Mouse (Mus musculus) CH12.LX (cell line): ENCODE data around the gene Nub1. TPM values are rescaled to one million over a fixed set of nuclear protein-coding genes. Genes with fewer than 3 reads are reported as not detected.

Experiments
- DNase-seq: peaks from one replicate; pipeline ENCODE4 v3.0.0-alpha.2; 2013; ENCODE audit errors: extremely low read depth
- H3K27ac ChIP-seq: 2 replicates; pipeline ENCODE4 v1.5.1; 2012; ENCODE audit warnings: low read depth, mild to moderate bottlenecking, control low read depth, moderate library complexity; ENCODE audit not compliant: insufficient read depth
- H3K27me3 ChIP-seq: replicated peaks from 2 replicates; pipeline ENCODE3; 2012; ENCODE audit warnings: inconsistent platforms
- H3K36me3 ChIP-seq, 2 experiments: replicated peaks in 1 of 2; 2 replicates each; pipeline versions ENCODE3 to v1.6.1; 2012; ENCODE audit warnings: inconsistent platforms in 1 of 2, low read length in 1 of 2, mild to moderate bottlenecking in 1 of 2, mixed read lengths in 1 of 2, moderate library complexity in 1 of 2; ENCODE audit not compliant: control insufficient read depth in 1 of 2, insufficient read depth in 1 of 2
- H3K4me1 ChIP-seq, 2 experiments: 2 replicates each; pipeline ENCODE4 v1.6.1; 2012; ENCODE audit warnings: inconsistent platforms in 1 of 2, moderate library complexity in 1 of 2; ENCODE audit not compliant: insufficient read depth in 2 of 2, control insufficient read depth in 1 of 2
- H3K4me2 ChIP-seq: 2 replicates; pipeline ENCODE4 v1.6.1; 2012; ENCODE audit warnings: low read depth, mild to moderate bottlenecking, control low read depth; ENCODE audit not compliant: poor library complexity, insufficient read depth, severe bottlenecking
- H3K4me3 ChIP-seq, 3 experiments: fragments of 150-350 bp in 1 of 3; sonication (generic) in 1 of 3; replicated peaks in 1 of 3; 2 replicates each; pipeline versions ENCODE3 to v1.5.1; 2011 to 2012; ENCODE audit warnings: low read depth in 2 of 3, low read length in 2 of 3, mild to moderate bottlenecking in 2 of 3, moderate library complexity in 2 of 3, control low read depth in 1 of 3, improper control_type of control experiment in 1 of 3, inconsistent platforms in 1 of 3, mixed read lengths in 1 of 3; ENCODE audit not compliant: poor library complexity in 1 of 3
- H3K79me2 ChIP-seq: replicated peaks from 2 replicates; pipeline ENCODE4 v1.6.1; 2012; ENCODE audit warnings: mild to moderate bottlenecking, moderate library complexity; ENCODE audit not compliant: control insufficient read depth, poor library complexity, insufficient read depth, severe bottlenecking; ENCODE audit errors: extremely low read depth
- H3K9ac ChIP-seq: 2 replicates; pipeline ENCODE4 v1.6.1; 2012; ENCODE audit warnings: low read depth, mild to moderate bottlenecking, control low read depth, moderate library complexity; ENCODE audit not compliant: insufficient read depth
- H3K9me3 ChIP-seq: replicated peaks from 2 replicates; pipeline ENCODE3; 2012; ENCODE audit warnings: low read length, inconsistent platforms, mixed read lengths
- BHLHE40 ChIP-seq: IDR thresholded peaks from 2 replicates; pipeline ENCODE4 v1.6.1; 2011; ENCODE audit warnings: mild to moderate bottlenecking, low read depth, low read length, improper control_type of control experiment
- CHD1 ChIP-seq: IDR thresholded peaks from 2 replicates; pipeline ENCODE4 v1.6.1; 2012; ENCODE audit warnings: low read depth, low read length, improper control_type of control experiment, inconsistent platforms
- CHD2 ChIP-seq: IDR thresholded peaks from 2 replicates; pipeline ENCODE4 v1.6.1; 2011; ENCODE audit warnings: low read length, improper control_type of control experiment
- CTCF ChIP-seq, 2 experiments: IDR thresholded peaks in 1 of 2; conservative IDR thresholded peaks in 1 of 2; 2 replicates each; pipeline ENCODE4 v1.5.1; 2011 to 2012; ENCODE audit warnings: low read depth in 2 of 2, low read length in 2 of 2, improper control_type of control experiment in 1 of 2, inconsistent platforms in 1 of 2, mild to moderate bottlenecking in 1 of 2, moderate library complexity in 1 of 2
- E2F4 ChIP-seq: IDR thresholded peaks from 2 replicates; pipeline ENCODE4 v1.6.1; 2011; ENCODE audit warnings: low read depth, low read length, improper control_type of control experiment; ENCODE audit not compliant: insufficient replicate concordance
- ELF1 ChIP-seq: IDR thresholded peaks from 2 replicates; pipeline ENCODE4 v1.6.1; 2014; ENCODE audit warnings: low read depth, mild to moderate bottlenecking, inconsistent platforms, low read length, improper control_type of control experiment
- EP300 ChIP-seq: IDR thresholded peaks from 2 replicates; pipeline ENCODE4 v1.6.1; 2011; ENCODE audit warnings: low read length, improper control_type of control experiment
- ETS1 ChIP-seq: conservative IDR thresholded peaks from 2 replicates; pipeline ENCODE4 v1.6.1; 2012; ENCODE audit warnings: low read depth, mild to moderate bottlenecking, inconsistent platforms, low read length, improper control_type of control experiment, moderate library complexity
- GABPA ChIP-seq: IDR thresholded peaks from 2 replicates; pipeline ENCODE4 v1.6.1; 2012; ENCODE audit warnings: low read depth, low read length, improper control_type of control experiment, inconsistent platforms; ENCODE audit not compliant: insufficient replicate concordance
- HCFC1 ChIP-seq: IDR thresholded peaks from 2 replicates; pipeline ENCODE4 v1.6.1; 2012; ENCODE audit warnings: low read depth, mild to moderate bottlenecking, inconsistent platforms, low read length, improper control_type of control experiment
- IRF4 ChIP-seq: IDR thresholded peaks from 2 replicates; pipeline ENCODE4 v1.6.1; 2014; ENCODE audit warnings: low read depth, mild to moderate bottlenecking, inconsistent platforms, low read length, improper control_type of control experiment
- JUN ChIP-seq: IDR thresholded peaks from 2 replicates; pipeline ENCODE4 v1.6.1; 2011; ENCODE audit warnings: low read depth, mild to moderate bottlenecking, low read length, improper control_type of control experiment, moderate library complexity; ENCODE audit not compliant: insufficient read depth
- JUND ChIP-seq: conservative IDR thresholded peaks from 2 replicates; pipeline ENCODE4 v1.6.1; 2011; ENCODE audit warnings: low read depth, low read length, improper control_type of control experiment
- KAT2A ChIP-seq: IDR thresholded peaks from 2 replicates; pipeline ENCODE4 v1.6.1; 2012; ENCODE audit warnings: low read length, improper control_type of control experiment, inconsistent platforms; ENCODE audit not compliant: insufficient replicate concordance
- MAFK ChIP-seq: IDR thresholded peaks from 2 replicates; pipeline ENCODE4 v1.6.1; 2011; ENCODE audit warnings: low read length, improper control_type of control experiment; ENCODE audit not compliant: insufficient replicate concordance
- MAX ChIP-seq: IDR thresholded peaks from 2 replicates; pipeline ENCODE4 v1.6.1; 2011; ENCODE audit warnings: low read length, improper control_type of control experiment
- MAZ ChIP-seq: IDR thresholded peaks from 2 replicates; pipeline ENCODE4 v1.6.1; 2012; ENCODE audit warnings: low read depth, mild to moderate bottlenecking, inconsistent platforms, low read length, improper control_type of control experiment, moderate library complexity
- MEF2A ChIP-seq: IDR thresholded peaks from 2 replicates; pipeline ENCODE4 v1.6.1; 2014; ENCODE audit warnings: low read depth, mild to moderate bottlenecking, inconsistent platforms, low read length, improper control_type of control experiment, borderline replicate concordance
- MXI1 ChIP-seq: IDR thresholded peaks from 2 replicates; pipeline ENCODE4 v1.6.1; 2011; ENCODE audit warnings: mild to moderate bottlenecking, low read depth, low read length, improper control_type of control experiment
- MYC ChIP-seq: IDR thresholded peaks from 2 replicates; pipeline ENCODE4 v1.6.1; 2011; ENCODE audit warnings: low read depth, mild to moderate bottlenecking, improper control_type of control experiment, low read length
- NELFE ChIP-seq: IDR thresholded peaks from 2 replicates; pipeline ENCODE4 v1.6.1; 2011; ENCODE audit warnings: low read depth, low read length, improper control_type of control experiment
- NRF1 ChIP-seq: IDR thresholded peaks from 2 replicates; pipeline ENCODE4 v1.6.1; 2014; ENCODE audit warnings: low read depth, mild to moderate bottlenecking, inconsistent platforms, low read length, improper control_type of control experiment, moderate library complexity
- PAX5 ChIP-seq: IDR thresholded peaks from 2 replicates; pipeline ENCODE4 v1.6.1; 2012; ENCODE audit warnings: low read length, inconsistent platforms, mixed read lengths
- POLR2A ChIP-seq: IDR thresholded peaks from 2 replicates; pipeline ENCODE4 v1.6.1; 2011; ENCODE audit warnings: low read depth, mild to moderate bottlenecking, improper control_type of control experiment, low read length
- POLR2AphosphoS2 ChIP-seq: IDR thresholded peaks from 2 replicates; pipeline ENCODE4 v1.6.1; 2011; ENCODE audit warnings: low read depth, low read length, improper control_type of control experiment
- RAD21 ChIP-seq: IDR thresholded peaks from 2 replicates; pipeline ENCODE4 v1.6.1; 2011; ENCODE audit warnings: low read depth, mild to moderate bottlenecking, low read length, improper control_type of control experiment, moderate library complexity
- RCOR1 ChIP-seq: conservative IDR thresholded peaks from 2 replicates; pipeline ENCODE4 v1.6.1; 2012; ENCODE audit warnings: low read depth, mild to moderate bottlenecking, inconsistent platforms, low read length, improper control_type of control experiment
- SIN3A ChIP-seq: IDR thresholded peaks from 2 replicates; pipeline ENCODE4 v1.6.1; 2012; ENCODE audit warnings: low read length, improper control_type of control experiment, inconsistent platforms
- SMC3 ChIP-seq: IDR thresholded peaks from 2 replicates; pipeline ENCODE4 v1.6.1; 2011; ENCODE audit warnings: low read depth, low read length, improper control_type of control experiment
- TBP ChIP-seq: conservative IDR thresholded peaks from 2 replicates; pipeline ENCODE4 v1.6.1; 2011; ENCODE audit warnings: low read depth, low read length, improper control_type of control experiment
- TCF12 ChIP-seq: IDR thresholded peaks from 2 replicates; pipeline ENCODE4 v1.6.1; 2014; ENCODE audit warnings: low read depth, mild to moderate bottlenecking, inconsistent platforms, low read length, improper control_type of control experiment
- UBTF ChIP-seq: IDR thresholded peaks from 2 replicates; pipeline ENCODE4 v1.6.1; 2012; ENCODE audit warnings: low read depth, mild to moderate bottlenecking, inconsistent platforms, low read length, improper control_type of control experiment, moderate library complexity
- USF1 ChIP-seq: IDR thresholded peaks from 2 replicates; pipeline ENCODE4 v1.6.1; 2014; ENCODE audit warnings: low read depth, mild to moderate bottlenecking, inconsistent platforms, low read length, improper control_type of control experiment
- USF2 ChIP-seq: conservative IDR thresholded peaks from 2 replicates; pipeline ENCODE4 v1.6.1; 2011; ENCODE audit warnings: low read depth, low read length, improper control_type of control experiment
- ZC3H11A ChIP-seq: IDR thresholded peaks from 2 replicates; pipeline ENCODE4 v1.6.1; 2012; ENCODE audit warnings: low read depth, mild to moderate bottlenecking, inconsistent platforms, low read length, improper control_type of control experiment
- ZKSCAN1 ChIP-seq: IDR thresholded peaks from 2 replicates; pipeline ENCODE4 v1.6.1; 2012; ENCODE audit warnings: low read depth, inconsistent platforms, low read length, improper control_type of control experiment, borderline replicate concordance
- ZMIZ1 ChIP-seq: IDR thresholded peaks from 2 replicates; pipeline ENCODE4 v1.6.1; 2012; ENCODE audit warnings: low read depth, mild to moderate bottlenecking, inconsistent platforms, low read length, improper control_type of control experiment
- ZNF384 ChIP-seq: IDR thresholded peaks from 2 replicates; pipeline ENCODE4 v1.6.1; 2012; ENCODE audit warnings: low read depth, low read length, improper control_type of control experiment, inconsistent platforms
- dilution Hi-C: fragments of 300-500 bp; cut with MboI; formaldehyde crosslinking; loops from 2 replicates; pipeline ENCODE4 v1.14.3; 2020; ENCODE audit warnings: low sequenced_read_pairs; ENCODE audit not compliant: extremely low pct_unique_long_range_greater_than_20kb, extremely low pct_ligation_motif_present
- in situ Hi-C: fragments of 300-500 bp; cut with MboI; formaldehyde crosslinking; loops from 3 replicates; pipeline ENCODE4 v1.14.3; 2019; ENCODE audit warnings: low sequenced_read_pairs, low pct_ligation_motif_present, low pct_unique_long_range_greater_than_20kb, mixed read lengths
- polyA plus RNA-seq: library from polyadenylated mRNA; unstranded; fragments of >175 nt; gene quantifications from 2 replicates; pipeline ENCODE4 v1.2.1, GENCODE M21; 2012; ENCODE audit warnings: low read depth; ENCODE audit not compliant: insufficient read length
- total RNA-seq, 2 experiments: library from RNA; depleted of rRNA; stranded (reverse); fragments of 300-350 nt in 1 of 2; fragments of >200 nt in 1 of 2; gene quantifications; 2 replicates each; pipeline ENCODE4 v1.2.3; 2012 to 2014

Nub1 gene
- 48.5 and 58.1 TPM in 2 replicates for total RNA-seq (2012; rRNA removed)
- 66.5 and 69.3 TPM in 2 replicates for total RNA-seq (2014; rRNA removed)
- 83.2 and 86.2 TPM in 2 replicates for polyA plus RNA-seq

GRCm38 (mm10) chr5:24685366-24686093 lies at the start of gene Nub1:
Gene Nub1, plus strand, starts transcription at chr5:24685532.
- dilution Hi-C loops = no loop called here
- Histone ChIP-seq H3K4me2 (peak within 1 kb of the TSS; percentile 42), H3K36me3 (peaks cover 14 to 23% of the 10 kb centered on the region in 2 experiments), H3K4me3 (peak within 1 kb of the TSS; percentile 67 to 100 (median 98)), H3K9ac (peak within 1 kb of the TSS; percentile 91), H3K27ac (peak within 1 kb of the TSS; percentile 96), H3K4me1 (peaks cover 8 to 12% of the 10 kb centered on the region in 2 experiments), H3K9me3 (no peaks in the 10 kb centered on the region), H3K27me3 (no peaks in the 10 kb centered on the region), H3K79me2 (peaks cover 33% of the 10 kb centered on the region)
- DNase-seq = peak; percentile 99
- TF ChIP-seq JUN (no peak), HCFC1 (peak; percentile 83), MEF2A (peak; percentile 7; the same call in 1 of the 2 replicates), RCOR1 (0 out of 2 replicates have a peak, but pooled peaks have one; percentile 25), POLR2AphosphoS2 (peak; percentile 60; the same call in 1 of the 2 replicates), SMC3 (no peak), NRF1 (peak; percentile 40; the same call in 1 of the 2 replicates), KAT2A (peak; percentile 83; the same call in 1 of the 2 replicates), MAZ (peak; percentile 77), SIN3A (peak; percentile 95), MYC (peak; percentile 97), ZC3H11A (no peak), IRF4 (peak; percentile 53; the same call in 1 of the 2 replicates), E2F4 (no peak), UBTF (peak; percentile 79), USF2 (no peak), TBP (peak; percentile 96), BHLHE40 (0 out of 2 replicates have a peak, but pooled peaks have one; percentile 3), CTCF (conservative IDR thresholded peaks at IDR 0.05 in 1 of 2, IDR thresholded peaks at IDR 0.05 in 1 of 2; ENCODE audit: low read depth in 2 of 2, low read length in 2 of 2) (peak in 1 of 2 experiments; percentile 62; a peak in 2 of 4 replicates), TCF12 (peak; percentile 77), CHD1 (no peak), GABPA (no peak; the same call in 1 of the 2 replicates), MAFK (no peak), ZNF384 (no peak; the same call in none of the 2 replicates), EP300 (no peak), CHD2 (peak; percentile 84), ETS1 (no peak; the same call in 1 of the 2 replicates), MAX (peak; percentile 85), RAD21 (no peak; the same call in 1 of the 2 replicates), ZMIZ1 (peak; percentile 83; the same call in 1 of the 2 replicates), ZKSCAN1 (no peak), PAX5 (no peak), POLR2A (peak; percentile 85), MXI1 (peak; percentile 75), USF1 (peak; percentile 20), ELF1 (peak; percentile 91), JUND (no peak; the same call in 1 of the 2 replicates), NELFE (peak; percentile 92)
- TF ChIP-seq, all 38 proteins: peak for 23
- in situ Hi-C loops = no loop called here
